Mouse (Mus musculus) frontal cortex, adult 2 months (tissue): ENCODE data around the gene Zcchc2. TPM values are rescaled to one million over a fixed set of nuclear protein-coding genes. Genes with fewer than 3 reads are reported as not detected.

Experiments used
- DNase-seq, 2 experiments: peaks; one replicate each; pipeline ENCODE4 v3.0.0; 2022; ENCODE audit warnings: low spot score in 1 of 2; ENCODE audit errors: extremely low spot score in 1 of 2
- polyA plus RNA-seq: library from polyadenylated mRNA; depleted of rRNA; stranded (reverse); fragments of >200 nt; gene quantifications from 2 replicates; pipeline ENCODE4 v1.2.3, GENCODE M21; 2012

Gene Zcchc2
- polyA plus RNA-seq, 1 experiment, result 16.7 TPM

DNA sequence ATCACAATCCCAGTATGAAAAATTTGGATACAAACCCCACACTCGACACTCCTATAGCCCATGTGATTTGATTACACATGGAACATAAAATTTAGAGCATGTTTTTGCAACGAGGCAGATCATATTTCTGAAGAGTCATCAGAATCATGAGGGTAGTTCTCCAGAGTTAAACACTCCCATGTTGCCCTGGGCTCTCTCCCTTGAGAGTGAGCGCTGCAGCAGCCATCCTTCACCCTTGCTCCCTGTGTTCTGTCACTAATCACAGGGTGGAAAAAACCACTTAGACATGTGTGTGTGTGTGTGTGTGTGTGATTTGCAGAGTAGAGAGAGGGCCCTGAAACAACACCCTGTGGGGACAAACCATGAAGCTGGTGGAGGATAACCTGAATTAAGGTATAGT lies 2.0 kb upstream of the Zcchc2 start:
- no peak for DNase-seq

DNA sequence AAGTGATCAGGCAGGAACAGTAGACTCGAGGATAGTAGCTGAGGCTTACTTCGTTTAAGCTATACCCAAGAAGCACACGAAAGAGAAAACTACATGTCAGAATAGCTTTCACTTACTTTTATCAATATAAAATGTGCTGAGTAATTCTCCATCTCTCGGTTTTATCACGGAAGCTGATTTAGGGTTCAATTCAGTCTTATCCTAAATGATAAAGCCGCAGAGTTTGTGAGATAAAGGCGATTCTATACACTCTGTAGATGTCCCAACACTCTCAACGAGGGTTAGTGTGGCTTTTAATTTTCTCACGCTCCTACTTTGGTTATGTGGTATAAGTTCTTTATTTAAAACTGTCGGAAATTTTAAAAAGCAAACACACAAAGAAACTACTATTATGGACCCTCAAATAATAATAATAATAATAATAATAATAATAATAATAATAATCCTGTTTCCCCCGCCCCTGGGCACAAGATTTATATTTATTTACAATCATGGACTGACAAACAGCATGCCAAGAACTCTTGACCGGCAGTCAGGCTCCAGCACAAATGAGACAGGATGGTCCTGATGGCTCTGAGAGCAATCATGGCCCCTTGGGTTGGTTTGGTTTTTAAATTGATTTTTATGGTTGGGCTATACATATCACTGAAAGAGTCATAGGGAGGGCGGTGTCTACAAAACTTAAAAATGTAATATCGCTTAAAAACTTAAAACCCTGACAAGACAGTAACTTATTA lies 1.1 kb upstream of the Zcchc2 start:
- no peak for DNase-seq

DNA sequence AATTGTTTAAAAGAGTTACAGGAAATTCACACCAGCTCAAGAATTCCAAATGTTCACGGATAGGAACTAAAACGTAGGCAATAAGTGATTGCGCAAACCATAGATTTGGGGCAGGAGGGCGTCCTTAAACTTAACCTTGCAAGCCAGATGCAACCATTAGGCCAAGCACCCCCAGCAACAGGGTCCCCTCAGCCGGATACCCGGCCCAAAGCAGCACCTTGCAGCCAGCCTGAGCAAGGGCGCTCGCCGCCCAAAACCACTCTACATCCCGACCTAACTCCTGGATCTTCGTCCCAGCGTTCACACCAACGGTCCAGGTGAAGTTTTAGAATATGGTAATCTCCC lies 594 bp upstream of the Zcchc2 start:
- peak in 1 of 2 experiments; percentile 15 for DNase-seq

DNA sequence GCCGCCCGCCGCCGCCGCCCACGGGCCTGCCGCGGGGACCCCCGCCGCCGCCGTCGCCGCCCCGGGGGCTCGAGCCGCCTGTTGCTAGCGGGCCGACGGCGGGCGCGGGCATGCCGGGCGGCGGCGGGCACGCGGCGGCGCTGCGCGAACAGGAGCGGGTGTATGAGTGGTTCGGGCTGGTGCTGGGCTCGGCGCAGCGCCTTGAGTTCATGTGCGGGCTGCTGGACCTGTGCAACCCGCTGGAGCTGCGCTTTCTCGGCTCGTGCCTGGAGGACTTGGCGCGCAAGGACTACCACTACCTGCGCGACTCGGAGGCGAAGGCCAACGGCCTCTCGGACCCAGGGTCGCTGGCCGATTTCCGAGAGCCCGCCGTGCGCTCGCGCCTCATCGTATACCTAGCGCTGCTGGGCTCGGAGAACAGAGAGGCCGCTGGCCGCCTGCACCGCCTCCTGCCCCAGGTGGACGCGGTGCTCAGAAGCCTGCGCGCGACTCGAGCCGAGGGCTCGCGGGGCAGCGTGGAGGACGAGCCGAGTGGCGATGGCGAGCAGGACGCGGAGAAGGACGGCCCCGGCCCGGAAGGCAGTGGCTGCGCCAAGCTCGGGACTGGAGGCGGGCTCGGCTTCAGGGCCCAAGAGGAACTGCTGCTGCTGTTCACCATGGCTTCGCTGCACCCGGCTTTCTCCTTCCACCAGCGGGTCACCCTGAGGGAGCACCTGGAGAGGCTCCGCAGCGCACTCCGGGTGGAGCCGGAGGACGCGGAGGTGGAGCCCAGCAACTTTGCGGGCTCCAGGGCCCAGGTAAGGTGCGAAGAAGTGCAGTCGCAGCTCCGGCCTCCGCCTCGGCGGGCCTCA lies 930 bp downstream of the Zcchc2 start:
- DNase-seq, result peak; percentile 17 to 57

DNA sequence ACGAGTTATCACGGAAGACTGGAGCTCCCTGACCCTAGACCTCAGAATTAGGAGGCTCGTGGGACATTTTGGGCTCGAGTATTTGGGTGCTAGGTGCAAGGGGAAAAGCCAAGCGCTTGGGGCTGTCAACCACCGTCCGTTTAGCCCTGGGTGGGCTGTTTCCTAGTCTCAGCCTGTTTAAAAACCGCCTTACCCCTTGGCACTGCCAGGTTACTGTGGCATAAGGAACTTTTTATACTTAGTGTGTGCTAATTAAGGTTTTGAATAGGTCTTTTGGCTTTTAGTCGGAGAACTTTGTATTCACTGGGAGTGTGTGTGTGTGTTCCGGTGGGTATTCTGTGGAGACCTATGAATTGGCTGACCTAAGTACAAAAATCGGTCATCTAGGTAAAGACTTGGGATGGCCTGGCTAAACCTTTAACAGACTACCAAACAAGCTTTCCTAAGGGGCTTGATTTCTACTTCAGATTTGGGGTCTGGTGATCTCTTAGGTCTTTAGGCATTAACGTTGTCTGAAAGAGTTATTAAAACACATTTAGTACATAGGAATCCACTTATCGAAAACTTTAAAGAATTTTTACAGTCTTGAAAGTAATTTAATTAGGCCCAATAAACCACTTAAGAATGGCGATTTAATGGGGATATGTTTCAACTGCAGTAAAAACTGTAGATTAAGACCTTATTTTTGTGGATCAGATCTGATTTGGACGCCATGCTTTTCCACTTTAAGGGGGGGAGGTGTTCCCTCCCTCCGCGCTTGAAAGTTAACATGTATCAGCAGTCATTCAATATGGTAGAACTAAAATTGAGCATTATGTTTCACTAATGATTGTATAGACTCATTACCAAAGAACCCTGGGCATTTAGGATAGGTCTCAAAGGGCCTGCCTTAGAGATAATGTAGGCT lies 2.0 kb downstream of the Zcchc2 start:
- no peak for DNase-seq

DNA sequence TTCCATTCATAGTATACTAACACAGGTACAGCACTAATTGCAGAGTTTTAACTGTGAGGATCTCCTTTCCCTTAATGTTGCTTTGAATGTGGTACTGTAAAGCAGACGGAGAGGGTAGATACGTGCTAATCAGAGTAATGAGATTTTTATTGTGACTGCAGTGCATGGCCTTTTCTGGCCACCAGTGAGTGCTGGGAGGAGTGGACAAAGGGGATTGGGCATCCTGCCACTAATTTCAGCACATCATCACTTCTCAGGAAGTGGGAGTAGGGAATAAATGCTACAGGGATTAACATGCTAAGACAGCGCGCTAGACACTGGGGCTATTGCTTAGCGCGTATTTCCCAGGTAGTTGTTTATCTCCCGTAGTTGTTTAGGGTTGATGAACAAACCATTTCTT lies 3.0 kb downstream of the Zcchc2 start:
- DNase-seq, result peak in 1 of 2 experiments; percentile 36

DNA sequence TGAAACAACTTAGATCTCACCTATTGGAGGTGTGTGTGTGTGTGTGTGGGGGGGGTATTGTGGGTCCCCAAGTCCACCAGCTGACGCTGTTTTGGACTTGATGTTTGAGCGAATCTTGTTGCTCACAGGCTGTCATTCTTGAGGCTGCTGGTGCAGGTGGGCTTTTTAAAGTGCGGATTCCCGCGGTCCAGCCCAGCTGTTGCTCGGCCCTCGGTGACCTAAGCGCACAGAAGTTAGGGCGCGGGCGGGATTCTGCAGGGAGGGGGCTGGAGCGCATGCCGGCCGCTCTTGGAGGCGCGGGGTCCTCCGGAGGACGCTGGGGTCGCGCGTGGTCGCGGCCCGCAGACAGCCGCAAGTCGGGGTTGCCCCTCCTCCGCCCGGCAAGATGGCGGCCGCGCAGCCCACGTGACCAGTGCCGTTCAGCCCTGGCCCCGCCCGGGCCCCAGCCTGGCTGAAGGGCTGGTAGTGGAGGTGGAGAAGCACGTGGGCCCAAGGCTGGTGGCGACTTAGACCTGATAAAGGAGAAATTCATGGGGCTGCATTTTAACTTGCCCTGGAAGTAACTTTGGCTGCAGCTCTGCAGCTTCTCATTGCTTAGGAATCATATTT lies 3.5 kb downstream of the Zcchc2 start:
- DNase-seq, result peak; percentile 58 to 82

DNA sequence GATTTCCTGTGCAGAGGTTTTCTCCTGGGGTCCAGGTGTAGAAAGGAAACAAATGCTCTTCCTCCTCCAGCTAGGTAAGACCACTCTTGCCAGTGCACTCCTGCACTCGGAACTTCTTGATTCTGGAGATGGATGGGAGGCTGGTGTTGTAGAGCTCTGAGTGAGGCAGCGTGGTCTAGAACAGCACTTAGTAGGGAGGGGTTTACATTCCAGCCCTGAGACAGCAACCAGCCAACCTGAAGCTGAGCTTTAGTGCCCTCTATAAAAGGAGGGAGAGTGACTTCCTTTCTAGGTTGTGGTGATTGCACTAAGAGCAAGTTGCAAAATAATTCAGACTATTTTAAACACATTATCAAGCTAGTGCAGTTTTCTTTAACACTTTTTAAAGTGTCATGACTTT lies 5.8 kb downstream of the Zcchc2 start:
- DNase-seq, result no peak

DNA sequence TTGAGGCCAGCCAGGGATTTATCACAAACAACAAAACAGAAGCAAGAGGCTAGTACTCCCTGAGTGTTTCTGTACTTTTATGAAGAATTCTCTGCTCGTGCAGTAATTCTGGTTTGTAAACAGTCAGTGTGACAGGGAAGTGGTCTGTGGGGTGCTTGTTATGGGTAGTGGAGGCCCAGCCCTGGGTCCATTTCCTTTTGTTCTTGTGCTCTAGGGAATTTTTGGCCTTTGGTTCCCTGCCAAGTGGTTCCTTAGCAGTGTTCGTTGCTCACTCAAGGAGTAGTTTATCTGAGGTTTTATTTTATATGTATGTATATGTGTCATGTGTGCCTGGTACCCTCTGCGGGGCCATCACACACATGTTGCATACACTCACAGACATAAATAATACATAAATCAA lies 7.1 kb downstream of the Zcchc2 start:
- no peak for DNase-seq

DNA sequence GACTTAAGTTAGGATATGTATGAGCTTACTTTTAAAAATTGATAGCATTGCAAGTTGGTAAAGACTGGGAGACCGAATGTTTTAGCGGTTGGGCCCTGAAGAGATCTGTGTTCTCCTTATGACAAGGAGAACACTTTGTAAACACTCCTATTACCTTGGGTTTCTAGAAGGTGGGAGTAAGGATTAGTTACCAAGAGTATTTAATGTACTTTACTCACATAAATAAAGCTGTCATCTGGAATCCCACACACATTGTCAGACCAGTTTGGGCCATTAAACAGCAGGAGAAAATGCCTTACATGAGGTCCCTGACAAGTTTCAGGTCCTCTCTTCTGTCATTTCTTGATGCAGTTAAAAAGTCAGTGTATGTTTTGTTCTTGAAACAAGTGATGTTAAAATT lies 9.6 kb downstream of the Zcchc2 start:
- no peak for DNase-seq

DNA sequence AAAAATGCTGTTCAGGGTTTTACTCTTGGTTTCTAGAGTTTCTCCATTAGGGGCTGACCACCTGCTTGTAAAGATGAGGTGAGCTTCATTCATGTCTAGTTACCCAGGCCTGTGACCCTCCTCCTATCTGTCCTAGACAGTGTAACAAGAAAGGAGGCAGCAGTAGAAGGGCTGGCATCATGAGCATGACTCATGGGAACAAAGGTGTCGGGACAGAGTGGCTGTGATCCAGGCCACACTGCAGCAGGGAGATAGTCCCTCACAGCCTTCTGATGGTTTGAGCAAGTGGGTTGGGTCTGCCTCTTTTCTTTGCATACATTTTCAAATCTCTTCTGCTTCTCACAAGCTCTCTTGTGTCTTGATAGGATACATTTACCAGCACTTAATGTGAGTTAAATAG lies 17.4 kb downstream of the Zcchc2 start:
- no peak for DNase-seq

DNA sequence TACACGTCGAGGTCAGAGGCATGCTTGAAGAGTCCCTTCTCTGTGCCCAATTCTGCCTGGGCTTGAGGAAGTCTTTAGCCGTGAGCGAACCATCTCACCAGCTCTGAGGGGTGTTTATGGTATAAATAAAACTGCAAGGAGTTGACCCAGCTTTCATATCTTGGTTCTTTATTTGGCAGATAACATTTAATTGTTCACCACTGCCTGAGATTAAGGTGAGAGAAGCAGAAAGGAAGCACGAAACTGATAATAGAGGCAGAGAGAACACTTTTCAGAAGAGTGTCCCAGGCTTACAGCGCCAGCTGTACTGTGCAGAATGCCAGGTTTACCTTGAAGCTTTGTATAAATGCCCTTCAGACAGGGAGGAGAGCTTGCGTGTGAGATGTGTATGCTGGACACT lies 20.9 kb downstream of the Zcchc2 start:
- DNase-seq, result no peak

DNA sequence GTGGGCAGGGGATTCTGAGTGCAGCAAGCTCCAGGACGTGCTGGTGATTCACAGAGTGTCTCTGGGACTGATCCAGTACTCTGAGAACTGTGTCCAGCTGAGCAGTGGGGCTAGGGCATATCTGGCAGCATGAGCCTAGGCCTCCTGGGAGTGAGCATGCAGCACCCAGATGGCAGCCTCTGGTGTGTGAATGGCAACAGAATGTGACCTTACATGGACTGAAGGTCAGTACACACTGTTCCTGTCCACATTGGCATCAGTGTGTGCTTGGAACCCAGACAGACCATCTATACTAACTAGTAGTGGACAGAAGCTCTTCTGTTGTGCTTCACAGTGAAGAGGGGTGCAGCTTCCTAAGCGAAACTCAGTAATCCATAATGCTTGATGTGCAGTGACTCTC lies 23.6 kb downstream of the Zcchc2 start:
- DNase-seq, result no peak

DNA sequence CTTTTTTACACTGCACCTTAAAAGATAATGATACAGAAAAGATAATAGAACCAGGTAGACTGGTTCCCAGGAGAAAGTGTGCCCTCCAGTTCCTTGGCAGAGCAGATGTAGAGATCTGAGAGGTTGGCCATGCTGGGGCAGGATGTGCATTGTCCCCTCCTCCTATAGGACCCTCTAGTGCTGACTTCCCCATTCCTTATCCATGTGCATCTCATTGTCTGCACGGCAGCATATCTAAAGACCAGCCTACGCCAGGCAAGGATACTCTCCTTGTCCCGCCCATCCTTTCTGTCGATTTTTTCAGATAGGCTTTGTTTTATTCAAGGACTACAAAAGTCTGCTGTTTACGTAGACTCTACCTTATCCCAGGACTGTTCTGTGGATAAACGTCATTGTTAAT lies 26.1 kb downstream of the Zcchc2 start:
- no peak for DNase-seq

DNA sequence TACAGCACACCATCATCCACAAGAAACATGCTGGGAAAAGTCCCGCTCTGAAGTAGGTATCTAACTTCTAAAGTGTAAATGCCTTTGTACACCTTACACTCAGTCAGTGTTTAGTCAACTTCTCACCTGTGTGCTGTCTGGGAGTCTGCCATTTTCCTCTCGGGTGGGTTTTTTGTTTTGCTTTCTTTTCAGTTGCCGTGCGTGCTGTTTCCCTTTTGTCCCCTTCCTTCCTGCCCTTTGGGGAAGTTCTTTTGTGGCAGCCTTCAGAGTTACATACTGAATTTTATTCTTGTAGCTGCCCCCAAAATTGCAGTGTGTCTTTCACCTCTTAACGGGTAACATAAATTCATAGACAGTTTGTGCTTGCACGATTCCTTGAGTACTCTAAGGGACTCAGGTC lies 29.6 kb downstream of the Zcchc2 start:
- no peak for DNase-seq

DNA sequence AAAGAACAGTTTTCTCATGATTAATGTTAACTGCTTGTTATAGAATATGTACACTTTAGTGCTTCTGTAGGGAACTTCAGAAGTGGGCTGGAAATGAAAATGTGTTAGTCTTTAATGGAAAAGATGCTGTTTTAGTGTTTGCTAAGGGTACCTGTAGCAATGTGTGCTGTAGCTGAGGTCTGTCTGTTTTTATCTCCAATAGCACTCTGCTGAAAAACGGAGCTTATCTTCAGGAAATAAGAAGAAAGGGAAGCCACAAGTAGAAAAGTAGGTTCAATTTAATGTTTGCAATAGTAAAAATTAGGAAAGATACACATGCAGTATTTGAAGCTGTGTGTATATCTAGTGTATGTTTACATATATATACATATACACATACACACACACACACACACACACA lies 32.8 kb downstream of the Zcchc2 start:
- no peak for DNase-seq

DNA sequence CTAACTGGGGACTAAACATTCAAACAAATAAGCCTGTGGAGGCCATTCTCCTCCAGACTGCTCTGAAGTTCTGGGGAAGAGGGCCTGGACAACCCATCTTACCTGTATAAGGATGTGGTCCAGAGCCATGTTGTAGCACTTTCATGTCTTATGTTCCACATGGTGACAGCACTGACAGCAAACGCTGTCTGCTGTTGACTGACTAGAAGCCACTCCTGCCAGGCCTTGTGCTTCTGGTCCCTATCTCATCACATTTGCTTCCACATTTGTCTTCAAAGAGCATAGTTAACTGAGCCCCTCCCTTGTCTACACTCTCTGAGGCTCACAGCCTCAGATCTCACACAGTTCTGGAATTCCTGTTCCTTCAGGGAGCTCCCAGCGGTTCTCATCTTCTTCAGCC lies 34.0 kb downstream of the Zcchc2 start:
- no peak for DNase-seq

DNA sequence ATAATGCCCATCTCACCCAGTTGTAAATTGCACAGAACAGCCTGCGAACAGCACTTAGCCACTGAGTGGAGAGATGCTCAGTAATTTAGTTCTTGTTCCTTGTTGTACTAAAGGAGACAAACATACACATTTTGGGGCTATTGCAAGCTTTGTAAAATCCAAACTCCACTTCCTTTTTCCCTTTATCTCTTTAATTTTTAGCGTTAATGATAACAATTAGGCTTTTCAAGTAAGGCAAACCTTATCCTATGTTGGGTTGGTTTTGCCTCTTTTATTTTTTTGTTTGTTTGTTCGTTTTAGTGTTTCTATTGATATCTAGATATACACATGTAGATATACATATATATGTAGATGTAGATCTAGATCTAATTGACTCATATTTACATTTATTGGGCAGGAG lies 34.6 kb downstream of the Zcchc2 start:
- DNase-seq, result no peak

DNA sequence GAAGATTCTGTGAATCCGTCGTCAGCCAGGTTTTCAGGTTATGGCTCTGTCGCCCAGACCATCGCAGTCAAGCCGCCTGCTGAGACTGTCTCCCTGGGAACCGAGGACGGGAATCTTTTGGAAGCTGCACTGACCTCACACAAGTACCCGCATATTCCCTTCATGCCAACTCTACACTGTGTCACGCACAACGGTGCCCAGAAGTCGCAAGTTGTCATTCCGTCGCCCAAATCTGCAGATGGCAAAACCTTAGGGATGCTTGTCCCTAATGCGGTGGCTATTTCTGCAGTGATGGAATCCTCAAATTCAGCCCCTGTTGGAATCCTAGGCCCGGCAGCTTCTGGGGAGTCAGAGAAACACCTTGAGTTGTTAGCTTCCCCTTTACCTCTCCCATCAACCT lies 39.6 kb downstream of the Zcchc2 start:
- DNase-seq, result no peak

DNA sequence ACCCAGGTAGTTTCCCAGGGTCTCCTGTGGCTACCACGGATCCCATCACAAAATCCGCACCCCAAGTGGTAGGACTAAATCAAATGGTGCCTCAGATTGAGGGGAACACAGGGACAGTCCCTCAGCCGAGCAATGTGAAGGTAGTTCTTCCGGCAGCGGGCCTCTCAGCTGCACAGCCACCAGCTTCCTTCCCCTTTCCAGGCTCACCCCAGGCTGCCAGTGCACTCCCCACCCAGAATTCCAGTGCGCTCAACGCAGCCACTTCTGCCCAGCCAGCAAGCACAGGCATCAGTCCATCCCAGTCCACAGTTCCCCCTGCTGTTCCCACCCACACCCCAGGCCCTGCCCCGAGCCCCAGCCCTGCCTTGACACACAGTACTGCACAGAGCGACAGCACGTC lies 40.1 kb downstream of the Zcchc2 start:
- no peak for DNase-seq

DNA sequence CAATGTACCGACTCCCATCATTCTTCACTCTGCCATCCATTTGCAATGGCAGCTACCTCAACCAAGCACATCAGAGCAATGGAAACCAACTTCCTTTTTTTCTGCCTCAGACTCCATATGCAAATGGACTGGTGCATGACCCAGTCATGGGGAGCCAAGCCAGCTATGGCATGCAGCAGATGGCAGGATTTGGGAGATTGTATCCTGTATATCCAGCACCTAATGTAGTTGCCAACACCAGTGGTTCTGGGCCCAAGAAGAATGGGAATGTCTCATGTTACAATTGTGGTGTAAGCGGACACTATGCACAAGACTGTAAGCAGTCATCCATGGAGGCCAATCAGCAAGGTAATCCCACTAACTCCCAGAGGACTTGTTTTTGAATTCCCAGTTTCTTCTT lies 40.7 kb downstream of the Zcchc2 start:
- no peak for DNase-seq
